Mouse (Mus musculus): ENCODE measurements at regions not wholly inside any gene's neighbourhood (a gene's known extent, or its start where the extent isn't known, plus 50 kb on each side); places are given as distances from the start of the nearest gene placed in this dataset.

- CTCF ChIA-PET = no interaction called here
- POLR2A ChIA-PET = no interaction called here
- in situ Hi-C loops (cut with MboI; ENCODE audit: low pct_unique_long_range_greater_than_20kb) = no loop called here
- ATAC-seq (no peak), DNase-seq (ENCODE audit: low read depth, low spot score) (no peak)
- no peak for TF ChIP-seq CTCF (IDR thresholded peaks at IDR 0.05)
- H3K27me3 ChIP-seq = no peaks in the 10 kb centered on the region
These were observed 825.2 kb downstream of the Galc start for GRCm38 (mm10) chr12:97434021-97434420.

- in situ Hi-C loops (cut with MboI; ENCODE audit: low pct_unique_long_range_greater_than_20kb) = no loop called here
- ChIA-PET POLR2A (no interaction called here), CTCF (no interaction called here)
- DNase-seq (ENCODE audit: low read depth, low spot score) = no peak
- no peak for ATAC-seq
- TF ChIP-seq CTCF (IDR thresholded peaks at IDR 0.05) = no peak
- no peaks in the 10 kb centered on the region for H3K27me3 ChIP-seq
These were observed 826.6 kb downstream of the Galc start for GRCm38 (mm10) chr12:97432704-97433103.

- TF ChIP-seq CTCF (IDR thresholded peaks at IDR 0.05) = no peak
- CTCF ChIA-PET = no interaction called here
- in situ Hi-C loops (cut with MboI; ENCODE audit: low pct_unique_long_range_greater_than_20kb) = no loop called here
- H3K27me3 ChIP-seq = no peaks in the 10 kb centered on the region
- no peak for ATAC-seq
- POLR2A ChIA-PET = no interaction called here
- DNase-seq (ENCODE audit: low read depth, low spot score) = no peak
These were observed 831.0 kb downstream of the Galc start for GRCm38 (mm10) chr12:97428252-97428651.

GRCm38 (mm10) chr12:97424726-97425125 lies 834.5 kb downstream of the Galc start:
- ChIA-PET POLR2A (no interaction called here), CTCF (no interaction called here)
- TF ChIP-seq CTCF (IDR thresholded peaks at IDR 0.05) = no peak
- in situ Hi-C loops (cut with MboI; ENCODE audit: low pct_unique_long_range_greater_than_20kb) = no loop called here
- ATAC-seq (no peak), DNase-seq (ENCODE audit: low read depth, low spot score) (no peak)
- H3K27me3 ChIP-seq = no peaks in the 10 kb centered on the region

- in situ Hi-C loops (cut with MboI; ENCODE audit: low pct_unique_long_range_greater_than_20kb) = no loop called here
- TF ChIP-seq CTCF (IDR thresholded peaks at IDR 0.05) = no peak
- ATAC-seq = no peak
- ChIA-PET POLR2A (no interaction called here), CTCF (no interaction called here)
- H3K27me3 ChIP-seq = peaks cover 9% of the 10 kb centered on the region
- DNase-seq (ENCODE audit: low read depth, low spot score) = no peak
These were observed 855.8 kb downstream of the Galc start for GRCm38 (mm10) chr12:97403440-97403839.

- POLR2A ChIA-PET = no interaction called here
- DNase-seq (ENCODE audit: low read depth, low spot score) (no peak), ATAC-seq (no peak)
- TF ChIP-seq CTCF (IDR thresholded peaks at IDR 0.05) = no peak
- H3K27me3 ChIP-seq = peaks cover 9% of the 10 kb centered on the region
- in situ Hi-C loops (cut with MboI; ENCODE audit: low pct_unique_long_range_greater_than_20kb) = no loop called here
- CTCF ChIA-PET = no interaction called here
These were observed 856.6 kb downstream of the Galc start for GRCm38 (mm10) chr12:97402412-97403396.

GRCm38 (mm10) chr12:97398582-97398945 lies 860.7 kb downstream of the Galc start:
- no peak for DNase-seq (ENCODE audit: low read depth, low spot score)
- in situ Hi-C loops (cut with MboI; ENCODE audit: low pct_unique_long_range_greater_than_20kb) = no loop called here
- TF ChIP-seq CTCF (IDR thresholded peaks at IDR 0.05) = no peak
- ChIA-PET CTCF (no interaction called here), POLR2A (no interaction called here)
- peaks cover 4% of the 10 kb centered on the region for H3K27me3 ChIP-seq
- ATAC-seq = no peak

GRCm38 (mm10) chr12:97397850-97398581 lies 861.2 kb downstream of the Galc start:
- ChIA-PET CTCF (no interaction called here), POLR2A (no interaction called here)
- in situ Hi-C loops (cut with MboI; ENCODE audit: low pct_unique_long_range_greater_than_20kb) = no loop called here
- H3K27me3 ChIP-seq = peaks cover 4% of the 10 kb centered on the region
- DNase-seq (ENCODE audit: low read depth, low spot score) (no peak), ATAC-seq (no peak)
- TF ChIP-seq CTCF (IDR thresholded peaks at IDR 0.05) = no peak

GRCm38 (mm10) chr12:97361804-97362203 lies 897.5 kb downstream of the Galc start:
- no peak for TF ChIP-seq CTCF (IDR thresholded peaks at IDR 0.05)
- ATAC-seq = no peak
- CTCF ChIA-PET = no interaction called here
- in situ Hi-C loops (cut with MboI; ENCODE audit: low pct_unique_long_range_greater_than_20kb) = no loop called here
- POLR2A ChIA-PET = no interaction called here
- peaks cover 4% of the 10 kb centered on the region for H3K27me3 ChIP-seq
- no peak for DNase-seq (ENCODE audit: low read depth, low spot score)

- ChIA-PET CTCF (no interaction called here), POLR2A (no interaction called here)
- DNase-seq (ENCODE audit: low read depth, low spot score) = no peak
- peaks cover 4% of the 10 kb centered on the region for H3K27me3 ChIP-seq
- in situ Hi-C loops (cut with MboI; ENCODE audit: low pct_unique_long_range_greater_than_20kb) = no loop called here
- no peak for ATAC-seq
- TF ChIP-seq CTCF (IDR thresholded peaks at IDR 0.05) = no peak
These were observed 898.6 kb downstream of the Galc start for GRCm38 (mm10) chr12:97360656-97361055.

GRCm38 (mm10) chr12:97326582-97326981 lies 932.7 kb downstream of the Galc start:
- ATAC-seq (no peak), DNase-seq (ENCODE audit: low read depth, low spot score) (no peak)
- no peak for TF ChIP-seq CTCF (IDR thresholded peaks at IDR 0.05)
- in situ Hi-C loops (cut with MboI; ENCODE audit: low pct_unique_long_range_greater_than_20kb) = no loop called here
- H3K27me3 ChIP-seq = peaks cover 4% of the 10 kb centered on the region
- POLR2A ChIA-PET = no interaction called here
- CTCF ChIA-PET = no interaction called here

All from Patski (cell line).